Mouse (Mus musculus): ENCODE results near the gene Gm14327.
"Not testable (repeated sequence)": the region's sequence is repeated elsewhere in the genome, so short reads cannot be mapped to it uniquely, and the experiment has no call there.

The Gm14327 gene

GRCm38 (mm10) chr2:177897046-177897578 is at the start of gene Gm14327:
Gene Gm14327, plus strand, starts transcription at chr2:177897096.
- not testable (repeated sequence) for DNase-seq

GRCm38 (mm10) chr2:177862254-177862653 is 34.6 kb upstream of the Gm14327 start:
- not testable (repeated sequence) for DNase-seq

GRCm38 (mm10) chr2:177887743-177888142 is 9.2 kb upstream of the Gm14327 start:
- not testable (repeated sequence) for DNase-seq

- not testable (repeated sequence) for DNase-seq
Measured at GRCm38 (mm10) chr2:177898171-177898570, 1.3 kb downstream of the Gm14327 start.

- not testable (repeated sequence) for DNase-seq
Measured at GRCm38 (mm10) chr2:177903276-177903675, 6.4 kb downstream of the Gm14327 start.

GRCm38 (mm10) chr2:177925563-177926103 is 28.7 kb downstream of the Gm14327 start, which contains the start of gene Zfp972:
Gene Zfp972, minus strand, starts transcription at chr2:177925613.
- DNase-seq: not testable (repeated sequence)
